Mouse (Mus musculus) megakaryocyte, adult 5-6 weeks (primary cell): ENCODE data around the gene Gng12. TPM values are rescaled to one million over a fixed set of nuclear protein-coding genes. Genes with fewer than 3 reads are reported as not detected.

Source experiments
- ATAC-seq: 2 replicates; pipeline ENCODE4 v1.8.0; 2016; ENCODE audit warnings: mild to moderate bottlenecking, inconsistent platforms; ENCODE audit not compliant: poor library complexity, severe bottlenecking
- total RNA-seq, 2 experiments: library from RNA; stranded (forward) in 1 of 2; stranded (reverse) in 1 of 2; fragments of 153-499, 151-499 nt in 1 of 2; fragments of 221-1000, 200-1000 nt in 1 of 2; gene quantifications; 2 replicates each; pipeline versions ENCODE4 v1.2.3 to v1.2.4; 2015 to 2017

The Gng12 gene
- total RNA-seq, 2 experiments from 2014 or later = 42.9 to 61.0 TPM

DNA sequence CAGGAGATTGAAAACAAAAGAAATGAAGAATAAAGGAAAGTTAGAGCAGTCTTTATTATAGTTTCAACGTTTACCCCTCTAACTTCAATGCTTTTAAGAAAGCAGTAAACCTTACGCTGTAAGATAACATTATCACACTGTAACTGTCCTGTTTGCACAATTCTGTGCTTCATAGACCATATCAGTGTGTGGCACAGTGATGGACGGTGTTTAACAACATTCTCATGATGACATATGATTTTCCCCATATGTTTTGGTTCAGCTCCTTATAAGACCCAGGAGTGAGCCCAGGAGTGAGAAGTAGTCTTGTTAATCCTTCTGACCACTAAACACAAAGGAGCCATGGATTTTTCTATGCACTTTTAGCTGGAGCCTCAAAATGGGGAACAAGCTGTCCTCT is 150.7 kb downstream of the Gng12 start:
- 0 out of 2 replicates have a peak, but pooled peaks have one; percentile 27 for ATAC-seq

GRCm38 (mm10) chr6:67048052-67048691 is 152.0 kb downstream of the Gng12 start:
- ATAC-seq = no peak

- ATAC-seq = peak; percentile 47
These were observed 152.9 kb downstream of the Gng12 start for GRCm38 (mm10) chr6:67048880-67049694.

- ATAC-seq = no peak
These were observed 153.5 kb downstream of the Gng12 start for GRCm38 (mm10) chr6:67049695-67050038.

GRCm38 (mm10) chr6:67050063-67050462 is 153.9 kb downstream of the Gng12 start:
- no peak for ATAC-seq

GRCm38 (mm10) chr6:67056108-67056888 is 160.1 kb downstream of the Gng12 start:
- peak; percentile 82 for ATAC-seq

DNA sequence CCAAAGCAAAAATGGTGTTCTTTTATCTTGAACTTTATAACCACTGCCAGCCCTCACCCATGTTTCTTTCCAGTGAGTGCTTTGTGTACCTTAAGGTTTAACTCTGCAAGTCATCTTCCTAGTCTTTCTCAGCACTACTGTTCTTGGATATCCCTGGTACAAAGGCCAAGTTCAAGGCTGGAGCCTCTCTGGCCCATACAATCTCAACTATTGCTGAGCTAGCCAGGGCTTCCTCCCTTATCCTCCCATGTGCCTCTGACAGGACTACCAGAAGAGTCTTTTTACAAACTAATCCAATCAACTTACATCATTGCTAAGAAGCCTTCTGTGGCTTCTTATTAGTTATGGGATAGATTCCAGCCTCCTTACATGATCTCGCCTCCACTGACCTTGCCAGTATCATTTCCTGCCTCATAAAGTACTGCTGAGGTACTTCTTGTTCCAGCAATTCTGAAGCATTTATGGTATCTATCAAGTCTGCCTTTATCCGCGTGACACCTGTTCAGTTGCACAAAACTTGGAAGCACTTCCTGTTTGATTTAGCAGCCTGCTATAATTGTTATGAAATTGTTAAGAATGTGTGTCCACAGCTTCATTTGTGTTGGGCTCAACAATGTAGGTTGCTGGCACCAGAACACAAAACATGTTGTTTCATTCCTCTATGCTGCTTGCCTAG is 160.8 kb downstream of the Gng12 start:
- peak; percentile 11; the same call in 1 of the 2 replicates for ATAC-seq

GRCm38 (mm10) chr6:67057574-67057973 is 161.4 kb downstream of the Gng12 start:
- ATAC-seq = no peak

DNA sequence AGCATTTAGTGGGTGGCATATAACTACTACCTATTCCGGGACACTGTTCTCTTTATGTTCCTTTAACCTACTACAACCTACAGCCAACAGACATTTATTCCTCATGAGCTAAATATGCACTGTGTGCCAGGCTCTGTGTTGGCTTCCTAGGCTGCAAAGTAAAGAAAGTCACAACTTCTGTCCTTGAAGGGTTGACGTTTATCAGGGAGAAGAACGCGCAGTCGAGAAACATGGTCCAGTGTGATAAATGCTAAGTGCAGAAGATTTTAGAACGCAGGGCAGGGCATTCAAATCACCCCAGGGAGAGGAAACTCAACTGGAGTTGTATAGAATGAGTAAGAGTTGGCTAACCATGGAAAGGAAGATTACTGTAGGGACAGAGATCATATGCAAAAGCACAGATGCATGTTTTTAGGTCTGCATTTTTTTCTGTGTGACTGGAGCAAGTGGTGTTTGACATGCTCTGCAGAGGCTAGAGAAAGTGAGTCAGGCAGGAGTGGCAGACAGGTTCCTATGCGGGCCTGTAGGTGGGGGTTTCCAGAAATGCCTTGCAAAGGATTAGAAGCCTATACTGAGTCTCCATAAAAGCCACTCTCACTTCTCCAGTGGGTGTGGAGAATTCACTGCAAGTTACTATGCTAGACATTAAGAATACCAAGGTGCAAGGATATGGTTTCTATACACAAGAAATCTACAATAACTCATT is 161.9 kb downstream of the Gng12 start:
- no peak for ATAC-seq

- ATAC-seq = peak; percentile 43
These were observed 163.9 kb downstream of the Gng12 start for GRCm38 (mm10) chr6:67060057-67060456.

DNA sequence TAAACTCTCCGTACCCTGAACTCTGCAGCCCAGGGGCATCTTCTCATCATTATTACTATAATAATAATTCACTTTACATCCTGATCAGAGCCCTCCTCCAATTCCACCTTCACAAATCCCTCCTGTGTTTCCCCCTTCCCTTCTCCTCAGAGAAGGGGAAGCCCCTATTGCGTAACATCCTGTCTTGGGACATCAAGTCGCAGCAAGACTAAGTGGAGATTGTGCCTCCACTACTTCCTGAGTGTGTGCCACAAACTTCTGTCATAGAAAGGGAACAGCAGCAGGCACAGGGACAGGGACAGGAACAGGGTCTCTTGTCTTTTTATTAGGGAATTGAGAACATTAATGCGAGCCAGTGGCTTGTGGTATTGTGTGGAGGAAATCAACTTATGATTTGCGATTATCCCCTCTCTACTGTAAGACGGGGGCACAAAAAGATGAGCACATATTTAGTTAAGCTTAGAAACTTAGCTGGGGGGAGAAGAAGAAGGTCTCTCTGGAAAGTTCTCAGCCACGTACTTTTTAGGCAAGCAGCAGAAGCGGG is 173.1 kb downstream of the Gng12 start:
- ATAC-seq = peak; percentile 85

- peak; percentile 29 for ATAC-seq
These were observed 173.7 kb downstream of the Gng12 start for GRCm38 (mm10) chr6:67069800-67070315.

Other genes starting within 250 kb of the Gng12 start
- not detected in 2 replicates for gene Vmn1r35, start 210.5 kb upstream of the Gng12 start, total RNA-seq (2015)
- gene Vmn1r35, start 210.5 kb upstream of the Gng12 start, total RNA-seq (2017) = not detected in 2 replicates
- not detected in 2 replicates for gene Vmn1r36, start 177.2 kb upstream of the Gng12 start, total RNA-seq (2015)
- gene Vmn1r36, start 177.2 kb upstream of the Gng12 start, total RNA-seq (2017) = not detected in 2 replicates
- gene Vmn1r37, start 167.0 kb upstream of the Gng12 start, total RNA-seq (2015) = not detected in 2 replicates
- gene Vmn1r37, start 167.0 kb upstream of the Gng12 start, total RNA-seq (2017) = not detected in 2 replicates
- gene Vmn1r38, start 113.8 kb upstream of the Gng12 start, total RNA-seq (2015) = not detected in 2 replicates
- gene Vmn1r38, start 113.8 kb upstream of the Gng12 start, total RNA-seq (2017) = not detected in 2 replicates
- not detected in 2 replicates for gene Vmn1r39, start 85.8 kb upstream of the Gng12 start, total RNA-seq (2015)
- gene Vmn1r39, start 85.8 kb upstream of the Gng12 start, total RNA-seq (2017) = not detected in 2 replicates
- gene Gadd45a, start 141.1 kb downstream of the Gng12 start, total RNA-seq (2015) = 59.6 and 62.4 TPM in 2 replicates
- gene Gadd45a, start 141.1 kb downstream of the Gng12 start, total RNA-seq (2017) = 77.2 and 95.9 TPM in 2 replicates